ENCODE assay signal across 10 mouse cellular contexts in genomic region chr10:83133866-83134570, GRCm38 (mm10).
A peak's percentile ranks its signal among the peaks of the same experiment; 100 is the strongest.
DNase-seq lines count a peak whose midpoint lies in the region; ATAC-seq lines count a peak whose summit lies in the region.
"Had no signal": no experiment of that assay in that cellular context is flagged by ENCODE, and none has a peak within 500 bp of the region (broad histone marks: within the 10 kb centered on the region; RNA-seq: fewer than 3 reads in every experiment).

No protein-coding gene starts in this region.

- H3K9ac ChIP-seq in embryonic facial prominence, embryonic 11.5 days (replicated peaks; ENCODE audit: low read length) = no peak overlapping the region
- H3K9ac ChIP-seq in midbrain, embryonic 16.5 days (ENCODE audit: low read depth, low read length) = no peak overlapping the region
- H3K9ac ChIP-seq in kidney, embryonic 14.5 days (ENCODE audit: low read depth, low read length) = no peak overlapping the region

- 25% methylated on average over 16 of the region's 16 CpGs for WGBS in embryonic facial prominence, embryonic 11.5 days
- WGBS in midbrain, embryonic 16.5 days = 17% methylated on average over 16 of the region's 16 CpGs
- WGBS in kidney, embryonic 14.5 days = 64% methylated on average over 16 of the region's 16 CpGs

- no peaks in the 10 kb centered on the region for H3K4me1 ChIP-seq in embryonic facial prominence, embryonic 11.5 days (ENCODE audit: control insufficient read depth, insufficient read depth, low read length)
- H3K4me1 ChIP-seq in midbrain, embryonic 16.5 days (ENCODE audit: control insufficient read depth, insufficient read depth, low read length) = peaks cover 20% of the 10 kb centered on the region
- H3K4me1 ChIP-seq in kidney, embryonic 14.5 days (ENCODE audit: control insufficient read depth, insufficient read depth, low read length) = peaks cover 39% of the 10 kb centered on the region

- H3K27me3 ChIP-seq in embryonic facial prominence, embryonic 11.5 days (ENCODE audit: control insufficient read depth, insufficient read depth, low read length) = no peaks in the 10 kb centered on the region
- no peaks in the 10 kb centered on the region for H3K27me3 ChIP-seq in midbrain, embryonic 16.5 days (ENCODE audit: control insufficient read depth, insufficient read depth, low read depth, low read length)
- no peaks in the 10 kb centered on the region for H3K27me3 ChIP-seq in kidney, embryonic 14.5 days (ENCODE audit: control insufficient read depth, insufficient read depth, low read length)

- no peaks in the 10 kb centered on the region for H3K36me3 ChIP-seq in embryonic facial prominence, embryonic 11.5 days (replicated peaks; ENCODE audit: control insufficient read depth, insufficient read depth, low read depth, low read length)
- no peaks in the 10 kb centered on the region for H3K36me3 ChIP-seq in midbrain, embryonic 16.5 days (ENCODE audit: control insufficient read depth, insufficient read depth, low read length)
- H3K36me3 ChIP-seq in kidney, embryonic 14.5 days (ENCODE audit: control insufficient read depth, insufficient read depth, low read length) = no peaks in the 10 kb centered on the region

- H3K4me3 ChIP-seq in embryonic facial prominence, embryonic 11.5 days (ENCODE audit: low read depth, low read length) = no peak overlapping the region
- H3K4me3 ChIP-seq in midbrain, embryonic 16.5 days (ENCODE audit: low read depth, low read length) = no peak overlapping the region
- no peak overlapping the region for H3K4me3 ChIP-seq in kidney, embryonic 14.5 days (ENCODE audit: low read length)

- DNase-seq in cerebellum, adult 18-20 months = peak; percentile 33 to 36
- no peak for DNase-seq in cerebellum, postnatal 10 days
- peak; percentile 61 for DNase-seq in layer of hippocampus, adult 9-11 months
- DNase-seq in layer of hippocampus, postnatal 14 days (ENCODE audit: low spot score in 2 of 2) = no peak
- DNase-seq in embryonic facial prominence, embryonic 11.5 days (ENCODE audit: low spot score) = peak; percentile 18
- no peak for DNase-seq in thymus, adult 18-20 months
- DNase-seq: kidney, adult 18-20 months had no signal

- no peak overlapping the region for H3K27ac ChIP-seq in embryonic facial prominence, embryonic 11.5 days (replicated peaks; ENCODE audit: low read depth, low read length)
- no peak overlapping the region for H3K27ac ChIP-seq in midbrain, embryonic 16.5 days (ENCODE audit: low read length)
- H3K27ac ChIP-seq in kidney, embryonic 14.5 days (ENCODE audit: low read depth, low read length) = no peak overlapping the region

- H3K4me2 ChIP-seq in embryonic facial prominence, embryonic 11.5 days (ENCODE audit: low read depth, low read length) = no peak overlapping the region
- peak overlapping the region; percentile 19; the same call in 1 of the 2 replicates for H3K4me2 ChIP-seq in midbrain, embryonic 16.5 days (ENCODE audit: low read length)
- no peak overlapping the region for H3K4me2 ChIP-seq in kidney, embryonic 14.5 days (replicated peaks; ENCODE audit: low read depth, low read length)

- no peaks in the 10 kb centered on the region for H3K9me3 ChIP-seq in embryonic facial prominence, embryonic 11.5 days (replicated peaks; ENCODE audit: control insufficient read depth, low read length)
- no peaks in the 10 kb centered on the region for H3K9me3 ChIP-seq in midbrain, embryonic 16.5 days (replicated peaks; ENCODE audit: control insufficient read depth, low read length, poor library complexity, severe bottlenecking)
- H3K9me3 ChIP-seq in kidney, embryonic 14.5 days (ENCODE audit: control insufficient read depth, low read length) = no peaks in the 10 kb centered on the region

- ATAC-seq in embryonic facial prominence, embryonic 11.5 days (replicated peaks; ENCODE audit: insufficient number of reproducible peaks, low FRiP score, low TSS enrichment, low read depth) = no peak
- ATAC-seq in midbrain, embryonic 16.5 days = no peak
- no peak for ATAC-seq in kidney, embryonic 14.5 days (ENCODE audit: low FRiP score, low TSS enrichment)
- ATAC-seq: lung, postnatal 0 days had no signal

Comparison
In these comparisons a context has a peak if more than half of its experiments do, and no peak if none do; other contexts are left out.
1. DNase-seq: peak in cerebellum, adult 18-20 months (2 of 2), layer of hippocampus, adult 9-11 months (single experiment) and embryonic facial prominence, embryonic 11.5 days (single experiment); none in cerebellum, postnatal 10 days (0 of 2), layer of hippocampus, postnatal 14 days (0 of 2) and thymus, adult 18-20 months (0 of 2).